Mouse (Mus musculus) intestine, embryonic 14.5 days (tissue): ENCODE results near the gene Naaladl2. TPM values are rescaled to one million over a fixed set of nuclear protein-coding genes. Genes with fewer than 3 reads are reported as not detected.

Source experiments
- ATAC-seq: fragments of 200-750 bp; cut with Nextera tagmentation; replicated peaks from 2 replicates; pipeline ENCODE4 v1.8.0; 2017; ENCODE audit warnings: low read depth, moderate number of reproducible peaks, moderate TSS enrichment, moderate library complexity; ENCODE audit not compliant: low FRiP score, low TSS enrichment
- DNase-seq: peaks from one replicate; pipeline ENCODE4 v3.0.0-alpha.2; 2018; ENCODE audit warnings: low spot score
- H3K27ac ChIP-seq: fragments of 300-500 bp; sonication (generic); 2 replicates; pipeline ENCODE4 v1.5.1; 2014; ENCODE audit warnings: low read depth, mild to moderate bottlenecking, control low read depth
- H3K27me3 ChIP-seq: fragments of 300-500 bp; sonication (generic); replicated peaks from 2 replicates; pipeline ENCODE4 v1.6.1; 2014; ENCODE audit warnings: low read length, control low read depth; ENCODE audit not compliant: control insufficient read depth, insufficient read depth
- H3K36me3 ChIP-seq: fragments of 300-500 bp; sonication (generic); 2 replicates; pipeline ENCODE4 v1.6.1; 2014; ENCODE audit warnings: low read length, control low read depth; ENCODE audit not compliant: control insufficient read depth, insufficient read depth
- H3K4me1 ChIP-seq: fragments of 300-500 bp; sonication (generic); replicated peaks from 2 replicates; pipeline ENCODE4 v1.6.1; 2014; ENCODE audit warnings: low read length, control low read depth, mixed read lengths; ENCODE audit not compliant: control insufficient read depth, insufficient read depth
- H3K4me2 ChIP-seq: fragments of 300-500 bp; sonication (generic); 2 replicates; pipeline ENCODE4 v1.6.1; 2014; ENCODE audit warnings: low read length
- H3K4me3 ChIP-seq: fragments of 300-500 bp; sonication (generic); 2 replicates; pipeline ENCODE4 v1.5.1; 2014; ENCODE audit warnings: low read depth, low read length, control low read depth, mixed read lengths
- H3K9ac ChIP-seq: fragments of 300-500 bp; sonication (generic); 2 replicates; pipeline ENCODE4 v1.6.1; 2014; ENCODE audit warnings: mild to moderate bottlenecking, low read length
- H3K9me3 ChIP-seq: fragments of 300-500 bp; sonication (generic); 2 replicates; pipeline ENCODE4 v1.6.1; 2016; ENCODE audit warnings: low read length, control low read depth; ENCODE audit not compliant: control insufficient read depth
- WGBS: fragments of 180-500 bp; shearing (Covaris S2); extraction: QIAGEN DNeasy Blood & Tissue Kit; methylation state at CpG from one replicate; pipeline ENCODE4 v1.1.7; 2014; 5-methylcytosine and 5-hydroxymethylcytosine counted together
- polyA plus RNA-seq: library from polyadenylated mRNA; unstranded; fragments of >200 nt; fragmentation: Nextera tagmentation; extraction: Ambion mirVana; gene quantifications from 2 replicates; pipeline ENCODE4 v1.2.1, GENCODE M21; 2014

Naaladl2 gene
- polyA plus RNA-seq, 1 experiment from 2014 or later: 2.5 TPM

DNA sequence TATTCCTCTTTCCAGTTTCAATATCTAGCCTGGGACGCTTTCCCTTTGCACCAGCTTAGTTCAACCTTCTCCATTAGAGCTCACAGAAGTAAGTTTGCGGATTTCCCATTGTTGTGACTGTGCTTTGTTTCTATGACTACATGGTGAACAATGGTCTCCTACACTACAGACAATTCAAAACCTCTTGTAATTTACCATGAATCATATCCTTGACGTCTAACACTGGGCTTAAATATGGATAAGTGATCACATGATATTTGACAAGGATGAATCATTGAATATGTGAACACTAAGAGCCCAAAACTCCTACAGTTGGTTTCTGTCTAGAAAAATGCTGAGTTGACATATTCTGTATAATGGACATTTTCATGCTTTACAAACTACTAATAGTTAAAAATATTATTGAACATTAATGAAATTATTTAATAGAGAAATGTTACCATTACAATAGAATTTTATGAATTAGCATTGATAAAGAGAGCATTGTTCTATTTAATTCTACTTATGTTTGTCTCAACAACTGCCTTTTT lies 539.2 kb downstream of the Naaladl2 start:
- H3K27me3 ChIP-seq: no peaks in the 10 kb centered on the region
- H3K9me3 ChIP-seq: no peaks in the 10 kb centered on the region
- no peak overlapping the region for H3K4me3 ChIP-seq
- no peaks in the 10 kb centered on the region for H3K36me3 ChIP-seq
- no peak overlapping the region for H3K27ac ChIP-seq
- 89% methylated on average over 3 of the region's 3 CpGs for WGBS
- no peak overlapping the region for H3K9ac ChIP-seq
- ATAC-seq: no peak
- H3K4me2 ChIP-seq: no peak overlapping the region
- no peaks in the 10 kb centered on the region for H3K4me1 ChIP-seq
- DNase-seq: no peak

DNA sequence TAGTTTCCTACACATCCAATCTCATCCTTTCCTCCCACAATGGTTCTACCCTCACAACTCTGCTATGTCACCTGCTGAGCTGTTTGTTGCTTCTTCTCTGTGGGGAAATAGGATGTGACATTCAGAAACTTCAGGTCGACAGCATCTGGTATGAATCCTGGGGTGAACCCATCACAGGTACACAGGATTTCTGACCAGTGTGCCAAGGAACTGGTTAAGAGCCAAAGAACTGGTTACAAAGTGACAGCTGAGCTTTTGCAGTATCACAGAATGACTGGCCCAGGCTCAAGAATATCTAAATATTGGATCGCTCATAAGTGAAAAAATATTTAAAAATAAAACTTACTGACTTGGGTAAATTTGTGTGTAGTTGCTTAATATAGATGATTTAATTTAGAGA lies 548.6 kb downstream of the Naaladl2 start:
- H3K36me3 ChIP-seq: no peaks in the 10 kb centered on the region
- ATAC-seq (no peak), DNase-seq (no peak)
- no peaks in the 10 kb centered on the region for H3K9me3 ChIP-seq
- no peak overlapping the region for H3K4me3 ChIP-seq
- H3K4me2 ChIP-seq: no peak overlapping the region
- H3K4me1 ChIP-seq: no peaks in the 10 kb centered on the region
- no peak overlapping the region for H3K9ac ChIP-seq
- H3K27me3 ChIP-seq: no peaks in the 10 kb centered on the region
- no peak overlapping the region for H3K27ac ChIP-seq
- WGBS: 67% methylated on average over 2 of the region's 2 CpGs

- ATAC-seq: no peak
- H3K9me3 ChIP-seq: no peaks in the 10 kb centered on the region
These were observed 587.4 kb downstream of the Naaladl2 start for GRCm38 (mm10) chr3:24556617-24557016.

DNA sequence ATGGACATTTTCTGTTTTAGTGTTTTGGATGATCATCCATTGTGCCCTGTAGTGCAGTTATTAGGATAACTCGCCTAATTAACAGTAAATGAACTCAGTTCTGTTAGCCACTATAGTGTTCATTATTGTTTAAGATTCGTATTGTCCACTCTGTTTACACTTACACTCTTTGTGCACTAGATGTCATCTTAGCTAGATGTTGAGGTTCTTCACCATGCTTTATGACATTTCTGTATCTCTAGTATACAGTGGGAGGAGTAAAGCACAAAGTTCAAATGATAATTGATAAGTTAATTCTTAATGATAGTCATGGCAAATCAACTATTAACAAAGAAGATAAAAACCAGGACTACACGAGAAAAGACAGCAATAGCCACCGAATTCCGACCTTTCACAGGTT lies 590.4 kb downstream of the Naaladl2 start:
- H3K9me3 ChIP-seq: no peaks in the 10 kb centered on the region
- H3K27ac ChIP-seq: no peak overlapping the region
- H3K36me3 ChIP-seq: no peaks in the 10 kb centered on the region
- 84% methylated on average over 5 of the region's 5 CpGs for WGBS
- H3K9ac ChIP-seq: no peak overlapping the region
- no peak overlapping the region for H3K4me2 ChIP-seq
- no peak for DNase-seq
- H3K27me3 ChIP-seq: no peaks in the 10 kb centered on the region
- no peaks in the 10 kb centered on the region for H3K4me1 ChIP-seq
- H3K4me3 ChIP-seq: no peak overlapping the region
- ATAC-seq: no peak

More at GRCm38 (mm10) chr3:24556617-24557016, 587.4 kb downstream of the Naaladl2 start:
- H3K27ac ChIP-seq: no peak overlapping the region
- 81% methylated on average over 1 of the region's 1 CpGs for WGBS
- no peaks in the 10 kb centered on the region for H3K36me3 ChIP-seq
- no peaks in the 10 kb centered on the region for H3K4me1 ChIP-seq
- DNase-seq: no peak
- H3K9ac ChIP-seq: no peak overlapping the region
- H3K4me3 ChIP-seq: no peak overlapping the region
- no peaks in the 10 kb centered on the region for H3K27me3 ChIP-seq
- no peak overlapping the region for H3K4me2 ChIP-seq

GRCm38 (mm10) chr3:24552631-24553030 lies 591.4 kb downstream of the Naaladl2 start:
- ATAC-seq: no peak
- no peak overlapping the region for H3K4me3 ChIP-seq
- no peak overlapping the region for H3K9ac ChIP-seq
- H3K4me2 ChIP-seq: no peak overlapping the region
- no peaks in the 10 kb centered on the region for H3K27me3 ChIP-seq
- H3K4me1 ChIP-seq: no peaks in the 10 kb centered on the region
- no peak for DNase-seq
- H3K36me3 ChIP-seq: no peaks in the 10 kb centered on the region
- H3K27ac ChIP-seq: no peak overlapping the region
- 64% methylated on average over 2 of the region's 2 CpGs for WGBS
- no peaks in the 10 kb centered on the region for H3K9me3 ChIP-seq

- no peak overlapping the region for H3K4me3 ChIP-seq
- H3K9me3 ChIP-seq: no peaks in the 10 kb centered on the region
- H3K36me3 ChIP-seq: no peaks in the 10 kb centered on the region
- no peak overlapping the region for H3K4me2 ChIP-seq
- ATAC-seq: no peak
- WGBS: 88% methylated on average over 3 of the region's 3 CpGs
- no peaks in the 10 kb centered on the region for H3K4me1 ChIP-seq
- no peak for DNase-seq
- H3K27me3 ChIP-seq: no peaks in the 10 kb centered on the region
- no peak overlapping the region for H3K9ac ChIP-seq
- H3K27ac ChIP-seq: no peak overlapping the region
These were observed 610.1 kb downstream of the Naaladl2 start for GRCm38 (mm10) chr3:24533775-24534458.

- no peaks in the 10 kb centered on the region for H3K36me3 ChIP-seq
- DNase-seq (no peak), ATAC-seq (no peak)
- no peak overlapping the region for H3K27ac ChIP-seq
- no peaks in the 10 kb centered on the region for H3K27me3 ChIP-seq
- no peaks in the 10 kb centered on the region for H3K4me1 ChIP-seq
- no peaks in the 10 kb centered on the region for H3K9me3 ChIP-seq
- no peak overlapping the region for H3K4me3 ChIP-seq
- no peak overlapping the region for H3K9ac ChIP-seq
- WGBS: 24% methylated on average over 1 of the region's 1 CpGs
- H3K4me2 ChIP-seq: no peak overlapping the region
These were observed 629.1 kb downstream of the Naaladl2 start for GRCm38 (mm10) chr3:24514918-24515317.

DNA sequence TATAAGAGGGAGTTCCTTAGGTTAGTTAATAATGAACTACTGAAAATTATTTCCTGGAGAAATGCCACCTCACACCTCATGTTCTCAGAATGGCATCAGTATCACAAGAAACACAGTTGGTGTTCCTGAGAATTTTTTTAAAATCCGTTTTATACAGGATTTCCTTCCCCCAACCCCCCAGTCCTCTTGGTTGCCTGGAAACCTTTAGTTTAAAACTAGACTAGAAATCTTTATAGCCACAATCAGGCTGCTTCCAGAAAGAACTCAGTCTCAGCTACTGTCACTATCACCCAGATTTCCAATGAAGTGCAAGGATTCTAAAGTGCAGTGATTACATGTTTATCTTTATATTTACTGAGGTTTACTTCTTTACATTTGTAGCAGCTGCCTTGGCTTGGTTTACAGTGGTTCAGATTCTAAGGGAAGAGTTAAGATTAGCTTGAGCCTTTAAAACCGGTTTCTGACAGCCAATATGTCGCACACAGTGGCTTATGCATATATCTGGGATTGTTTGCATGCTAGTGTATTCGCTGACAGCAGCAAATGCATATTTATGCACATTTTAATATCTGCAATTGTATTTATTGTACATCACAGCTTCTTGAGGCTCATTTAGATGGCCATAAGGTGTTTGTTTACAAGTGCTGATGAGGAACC lies 657.5 kb downstream of the Naaladl2 start:
- H3K4me2 ChIP-seq: no peak overlapping the region
- H3K4me1 ChIP-seq: no peaks in the 10 kb centered on the region
- WGBS: 68% methylated on average over 4 of the region's 4 CpGs
- no peak overlapping the region for H3K27ac ChIP-seq
- DNase-seq (no peak), ATAC-seq (no peak)
- H3K36me3 ChIP-seq: no peaks in the 10 kb centered on the region
- H3K4me3 ChIP-seq: no peak overlapping the region
- no peak overlapping the region for H3K9ac ChIP-seq
- no peaks in the 10 kb centered on the region for H3K9me3 ChIP-seq
- no peaks in the 10 kb centered on the region for H3K27me3 ChIP-seq

- Histone ChIP-seq H3K4me3 (no peak overlapping the region), H3K9ac (no peak overlapping the region), H3K27ac (no peak overlapping the region), H3K4me1 (no peaks in the 10 kb centered on the region), H3K36me3 (no peaks in the 10 kb centered on the region), H3K27me3 (no peaks in the 10 kb centered on the region), H3K4me2 (no peak overlapping the region), H3K9me3 (no peaks in the 10 kb centered on the region; the same call in 1 of the 2 replicates)
- DNase-seq (no peak), ATAC-seq (no peak)
- 84% methylated on average over 4 of the region's 4 CpGs for WGBS
These were observed 680.1 kb downstream of the Naaladl2 start for GRCm38 (mm10) chr3:24463941-24464340.
